Mouse (Mus musculus) midbrain, embryonic 10.5 days (tissue): ENCODE data around the gene Agtrap. TPM values are rescaled to one million over a fixed set of nuclear protein-coding genes. Genes with fewer than 3 reads are reported as not detected.

Source experiments
- DNase-seq: peaks from one replicate; pipeline ENCODE4 v3.0.0-alpha.2; 2017; ENCODE audit warnings: low spot score
- H3K27ac ChIP-seq: fragments of 300-500 bp; sonication (generic); replicated peaks from 2 replicates; pipeline ENCODE4 v1.5.1; 2016; ENCODE audit warnings: mild to moderate bottlenecking
- H3K27me3 ChIP-seq: fragments of 300-500 bp; sonication (generic); 2 replicates; pipeline ENCODE4 v1.6.1; 2016; ENCODE audit warnings: low read depth, mild to moderate bottlenecking; ENCODE audit not compliant: poor library complexity, severe bottlenecking
- H3K36me3 ChIP-seq: fragments of 300-500 bp; sonication (generic); 2 replicates; pipeline ENCODE4 v1.6.1; 2016; ENCODE audit warnings: mild to moderate bottlenecking, moderate library complexity
- H3K4me1 ChIP-seq: fragments of 300-500 bp; sonication (generic); 2 replicates; pipeline ENCODE4 v1.6.1; 2016
- H3K4me3 ChIP-seq: fragments of 300-500 bp; sonication (generic); 2 replicates; pipeline ENCODE4 v1.5.1; 2016; ENCODE audit warnings: mild to moderate bottlenecking, moderate library complexity
- H3K9me3 ChIP-seq: fragments of 300-500 bp; sonication (generic); replicated peaks from 2 replicates; pipeline ENCODE4 v1.6.1; 2016; ENCODE audit warnings: mild to moderate bottlenecking
- WGBS: fragments of 180-500 bp; shearing (Covaris S2); methylation state at CpG from one replicate; pipeline ENCODE4 v1.1.7; 2016; 5-methylcytosine and 5-hydroxymethylcytosine counted together
- polyA plus RNA-seq: library from polyadenylated mRNA; unstranded; fragments of >200 nt; fragmentation: Nextera tagmentation; extraction: Ambion mirVana; gene quantifications from 2 replicates; pipeline ENCODE4 v1.2.1, GENCODE M21; 2016

Gene Agtrap
- polyA plus RNA-seq, 1 experiment from 2014 or later: 16.4 TPM

DNA sequence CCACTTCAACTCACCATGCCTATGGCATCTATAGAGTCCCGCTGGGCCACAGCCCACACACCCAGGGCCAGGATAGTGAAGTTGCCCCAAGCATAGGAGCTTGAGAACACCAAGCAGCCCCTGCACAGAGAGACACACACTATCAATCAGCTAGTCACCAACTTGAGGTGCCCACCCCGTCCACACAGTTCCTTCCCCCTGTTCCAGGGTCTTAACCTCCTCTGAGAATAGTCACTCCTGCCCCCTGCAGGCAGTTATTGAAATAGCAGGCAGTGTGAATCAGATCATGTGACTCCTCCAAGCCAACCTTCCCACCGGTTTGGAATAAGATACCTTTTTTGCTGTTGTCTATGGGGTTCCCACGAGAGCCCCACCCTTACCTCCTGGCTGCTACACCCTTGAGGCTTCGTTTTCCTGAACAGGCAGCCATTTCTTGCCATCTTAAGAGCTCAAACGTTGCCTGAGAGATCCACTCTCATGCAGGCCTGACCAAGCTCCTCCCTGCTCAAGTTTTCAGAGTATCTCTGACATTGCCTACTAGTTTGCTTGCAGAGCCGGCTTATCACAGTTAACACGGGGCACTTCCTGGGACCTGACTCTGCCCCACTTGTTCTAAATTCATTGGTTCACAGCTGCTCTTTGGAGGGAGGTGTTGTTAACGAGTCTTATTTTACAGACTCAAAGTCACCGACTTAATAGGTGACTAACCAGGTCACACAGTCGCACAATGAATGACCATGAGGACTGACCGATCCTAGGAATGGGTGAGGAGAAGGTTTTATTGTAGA is 5.4 kb downstream of the Agtrap start:
- peaks cover 49% of the 10 kb centered on the region for H3K4me1 ChIP-seq
- peaks cover 14% of the 10 kb centered on the region; the same call in 1 of the 2 replicates for H3K27me3 ChIP-seq
- H3K27ac ChIP-seq: no peak overlapping the region
- H3K9me3 ChIP-seq: no peaks in the 10 kb centered on the region
- peak; percentile 64 for DNase-seq
- 60% methylated on average over 12 of the region's 12 CpGs for WGBS
- no peak overlapping the region for H3K4me3 ChIP-seq
- H3K36me3 ChIP-seq: peaks cover 30% of the 10 kb centered on the region

DNA sequence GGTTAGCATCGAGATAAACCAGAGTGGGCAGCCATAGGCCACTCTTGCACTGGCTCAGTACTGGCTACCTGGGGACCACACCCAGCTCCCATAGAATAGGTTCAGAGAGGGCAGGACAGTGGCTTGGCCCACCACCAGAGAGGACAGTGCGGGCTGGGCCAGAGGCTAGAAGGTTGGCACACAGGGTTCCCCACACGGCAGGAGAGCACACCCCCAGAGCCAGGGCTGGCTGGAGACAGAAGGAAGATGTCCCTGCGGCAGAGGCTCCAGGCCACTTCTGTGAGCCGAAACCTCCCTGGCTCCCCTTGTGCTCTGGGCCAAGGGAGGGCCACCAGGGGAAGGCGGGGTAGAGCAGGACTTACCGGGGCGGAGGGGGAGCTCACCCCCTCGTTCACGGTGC is 6.6 kb downstream of the Agtrap start:
- peaks cover 37% of the 10 kb centered on the region for H3K4me1 ChIP-seq
- no peak for DNase-seq
- H3K36me3 ChIP-seq: peaks cover 30% of the 10 kb centered on the region
- WGBS: 95% methylated on average over 10 of the region's 10 CpGs
- no peak overlapping the region for H3K4me3 ChIP-seq
- H3K27me3 ChIP-seq: 0 out of 2 replicates have a peak, but pooled peaks cover 7% of the 10 kb centered on the region
- H3K27ac ChIP-seq: no peak overlapping the region
- no peaks in the 10 kb centered on the region for H3K9me3 ChIP-seq

DNA sequence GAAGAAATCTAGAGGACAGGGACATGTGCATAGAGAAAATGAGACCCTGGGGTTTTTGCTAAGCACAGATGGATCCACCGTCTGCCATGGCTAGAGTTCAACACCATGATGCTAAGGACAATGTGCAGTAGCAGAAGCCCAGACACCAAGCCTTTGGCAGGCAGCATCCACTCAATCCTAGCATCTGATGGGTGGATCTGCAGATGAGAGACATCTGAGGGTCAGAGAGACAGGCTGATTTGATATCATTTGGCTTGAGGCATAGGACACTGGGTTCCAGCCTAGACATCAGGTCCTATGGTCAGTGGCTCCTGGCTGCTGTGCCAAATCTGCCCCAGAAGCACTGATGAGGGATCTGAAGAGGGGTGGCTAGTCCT is 7.2 kb downstream of the Agtrap start:
- Histone ChIP-seq H3K9me3 (no peaks in the 10 kb centered on the region), H3K36me3 (peaks cover 30% of the 10 kb centered on the region), H3K4me3 (no peak overlapping the region), H3K4me1 (peaks cover 31% of the 10 kb centered on the region), H3K27me3 (0 out of 2 replicates have a peak, but pooled peaks cover under 1% of the 10 kb centered on the region), H3K27ac (no peak overlapping the region)
- no peak for DNase-seq
- 91% methylated on average over 1 of the region's 1 CpGs for WGBS

DNA sequence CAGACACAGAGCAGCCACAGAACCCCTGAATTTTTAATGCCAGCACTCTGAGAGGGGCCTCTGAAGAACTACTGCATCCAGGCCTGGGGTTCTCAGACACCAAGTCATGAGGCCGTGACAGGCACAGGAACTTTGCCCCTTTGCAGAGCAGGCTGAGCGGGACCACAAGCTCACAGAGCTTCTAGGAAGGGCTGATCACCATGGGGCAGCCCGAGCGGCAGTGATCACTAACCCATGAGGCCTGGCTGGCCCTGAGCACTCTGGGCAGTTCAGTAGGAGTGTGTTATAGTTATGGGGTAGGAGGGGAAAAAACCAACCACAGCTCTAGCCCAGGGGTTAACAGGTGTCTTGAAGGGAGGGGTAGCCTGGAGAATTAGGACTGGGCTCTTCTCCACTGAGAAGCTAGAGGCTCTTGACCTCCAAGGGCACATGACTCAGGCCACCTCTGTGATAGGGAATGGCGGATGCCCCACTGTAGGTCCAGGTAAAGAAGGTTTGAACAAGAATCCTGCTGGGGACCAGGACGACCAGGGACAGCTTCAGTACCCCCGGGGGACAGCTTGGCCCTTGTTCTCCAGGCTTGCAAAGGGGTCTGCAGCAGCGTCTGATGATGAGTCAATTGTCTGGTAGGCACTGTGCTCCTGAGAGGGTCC is 7.8 kb downstream of the Agtrap start:
- Histone ChIP-seq H3K4me1 (peaks cover 30% of the 10 kb centered on the region), H3K27me3 (no peaks in the 10 kb centered on the region; the same call in 1 of the 2 replicates), H3K36me3 (peaks cover 30% of the 10 kb centered on the region), H3K9me3 (no peaks in the 10 kb centered on the region), H3K4me3 (no peak overlapping the region), H3K27ac (no peak overlapping the region)
- 89% methylated on average over 8 of the region's 8 CpGs for WGBS
- DNase-seq: no peak

DNA sequence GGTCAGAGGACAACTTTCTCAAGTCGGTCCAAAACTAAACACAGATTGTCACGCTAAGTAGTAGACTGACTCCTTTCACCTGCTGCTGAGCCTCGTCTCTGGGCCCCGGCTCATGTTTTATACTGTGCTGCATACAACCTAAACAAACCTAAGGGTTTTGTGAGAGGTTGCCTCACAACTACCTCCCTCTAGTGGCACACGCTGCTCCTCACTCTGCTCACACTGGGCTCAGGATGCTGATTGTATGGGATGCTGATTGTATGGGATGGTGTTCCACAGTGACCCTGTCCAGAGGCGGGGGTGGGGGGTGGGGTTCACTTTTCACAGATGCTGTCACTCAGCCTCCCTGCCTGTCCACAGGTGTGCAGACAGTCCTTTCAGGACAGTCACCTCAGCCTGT is 8.6 kb downstream of the Agtrap start:
- Histone ChIP-seq H3K4me1 (peaks cover 26% of the 10 kb centered on the region), H3K27ac (no peak overlapping the region), H3K36me3 (peaks cover 30% of the 10 kb centered on the region), H3K27me3 (no peaks in the 10 kb centered on the region; the same call in 1 of the 2 replicates), H3K4me3 (no peak overlapping the region), H3K9me3 (no peaks in the 10 kb centered on the region)
- 69% methylated on average over 6 of the region's 6 CpGs for WGBS
- DNase-seq: no peak

DNA sequence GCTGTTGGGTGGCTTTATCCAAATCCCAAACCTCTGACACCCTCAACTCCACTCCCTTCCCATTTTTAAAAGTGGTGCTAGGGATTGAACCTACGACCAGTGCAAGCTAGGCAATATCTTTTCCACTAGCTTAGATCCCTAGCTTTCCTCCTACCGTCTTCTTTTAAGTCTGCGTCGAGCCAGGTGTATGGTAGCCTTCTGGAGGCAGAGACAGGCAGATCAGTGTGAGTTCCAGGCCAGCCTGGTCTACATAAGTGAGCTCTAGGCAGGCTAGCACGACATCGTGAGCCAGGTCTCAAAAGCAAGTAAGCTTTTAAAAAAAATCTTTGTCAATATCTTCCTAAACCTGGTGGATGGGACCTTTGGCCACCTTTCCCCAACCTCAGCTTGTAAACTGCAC is 11.9 kb downstream of the Agtrap start:
- no peak for DNase-seq
- Histone ChIP-seq H3K27ac (no peak overlapping the region), H3K27me3 (no peaks in the 10 kb centered on the region; the same call in 1 of the 2 replicates), H3K36me3 (peaks cover 21% of the 10 kb centered on the region), H3K9me3 (no peaks in the 10 kb centered on the region), H3K4me3 (no peak overlapping the region), H3K4me1 (peaks cover 8% of the 10 kb centered on the region)
- 89% methylated on average over 6 of the region's 6 CpGs for WGBS

DNA sequence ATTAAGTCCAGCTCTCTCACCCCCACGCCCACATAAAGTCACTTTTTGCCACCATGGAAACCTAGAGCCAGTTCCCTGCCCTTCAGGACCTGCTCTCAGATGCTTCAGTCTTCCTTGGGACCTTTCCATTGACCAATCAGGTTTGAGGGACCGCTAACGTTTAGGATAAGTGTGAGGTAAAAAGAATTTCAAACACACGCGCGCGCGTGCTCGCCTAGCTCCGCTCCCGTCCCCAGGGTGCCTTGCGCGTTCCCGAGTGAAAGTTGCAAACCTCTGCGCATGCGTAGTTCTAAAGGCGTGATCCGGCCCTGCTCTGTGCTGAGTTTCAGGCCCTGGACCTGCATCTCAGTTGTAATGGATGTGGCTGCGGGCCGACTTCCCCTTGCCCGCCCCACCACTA is 12.6 kb downstream of the Agtrap start:
- no peaks in the 10 kb centered on the region; the same call in 1 of the 2 replicates for H3K27me3 ChIP-seq
- WGBS: 50% methylated on average over 21 of the region's 21 CpGs
- peaks cover 11% of the 10 kb centered on the region for H3K4me1 ChIP-seq
- H3K27ac ChIP-seq: peak overlapping the region; percentile 67
- DNase-seq: peak; percentile 63
- H3K36me3 ChIP-seq: peaks cover 14% of the 10 kb centered on the region
- H3K4me3 ChIP-seq: peak overlapping the region; percentile 46
- H3K9me3 ChIP-seq: no peaks in the 10 kb centered on the region

DNA sequence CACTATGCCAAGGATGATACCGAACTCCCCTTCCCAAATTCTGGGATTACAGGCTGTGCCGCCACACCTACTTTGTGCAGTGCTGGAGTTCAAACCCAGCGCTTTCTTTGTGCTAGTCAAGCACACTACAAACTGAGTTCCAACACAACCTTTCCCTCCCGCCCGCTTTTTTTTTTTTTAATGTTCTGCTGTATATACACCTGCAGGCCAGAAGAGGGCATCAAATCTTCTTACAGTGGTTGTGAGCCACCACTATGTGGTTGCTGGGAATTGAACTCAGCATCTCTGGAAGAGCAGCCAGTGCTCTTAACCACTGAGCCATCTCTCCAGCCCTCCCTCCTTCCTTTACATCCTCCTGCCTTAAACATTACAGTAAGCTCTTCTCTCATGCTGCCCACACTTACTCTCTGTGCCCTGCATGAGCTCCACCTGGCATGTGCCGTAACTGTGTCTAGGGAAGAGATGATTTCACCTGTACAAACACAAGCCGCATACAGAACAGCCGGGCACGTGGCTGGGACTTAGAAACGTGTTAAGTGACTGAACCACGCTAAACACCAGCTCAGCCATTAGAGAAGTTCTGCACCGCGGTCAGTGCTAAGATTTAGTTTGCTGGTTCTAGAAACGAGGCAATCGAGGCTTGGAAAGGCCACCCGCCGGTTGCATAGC is 13.2 kb downstream of the Agtrap start:
- 48% methylated on average over 17 of the region's 17 CpGs for WGBS
- Histone ChIP-seq H3K4me1 (peaks cover 11% of the 10 kb centered on the region), H3K27me3 (no peaks in the 10 kb centered on the region; the same call in 1 of the 2 replicates), H3K9me3 (no peaks in the 10 kb centered on the region), H3K36me3 (peaks cover 8% of the 10 kb centered on the region; the same call in 1 of the 2 replicates), H3K4me3 (peak overlapping the region; percentile 46), H3K27ac (peak overlapping the region; percentile 67)
- no peak for DNase-seq

DNA sequence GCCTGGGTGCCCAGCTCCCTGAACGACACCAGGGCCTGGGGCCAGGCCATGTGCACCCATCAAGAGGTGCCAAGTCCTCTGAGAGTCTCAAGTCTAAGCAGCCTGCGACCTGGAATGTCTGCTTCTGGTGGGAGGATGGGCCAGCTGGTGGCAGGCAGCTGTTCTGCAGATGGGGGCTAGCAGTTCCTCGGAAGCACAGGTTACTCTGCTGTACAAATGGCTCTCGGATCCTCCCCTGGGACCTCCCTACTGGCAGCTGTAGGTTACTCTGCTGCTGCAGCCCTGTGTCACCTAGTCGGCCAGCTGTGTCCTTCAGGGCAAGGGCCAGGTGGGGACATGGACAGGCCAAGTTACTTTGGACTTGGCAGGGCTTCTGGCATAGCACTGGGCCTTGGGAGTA is 16.3 kb downstream of the Agtrap start:
- Histone ChIP-seq H3K27ac (no peak overlapping the region), H3K4me1 (peaks cover 18% of the 10 kb centered on the region), H3K27me3 (peaks cover 6% of the 10 kb centered on the region; the same call in 1 of the 2 replicates), H3K9me3 (no peaks in the 10 kb centered on the region), H3K4me3 (no peak overlapping the region), H3K36me3 (no peaks in the 10 kb centered on the region)
- DNase-seq: no peak
- 76% methylated on average over 5 of the region's 5 CpGs for WGBS

DNA sequence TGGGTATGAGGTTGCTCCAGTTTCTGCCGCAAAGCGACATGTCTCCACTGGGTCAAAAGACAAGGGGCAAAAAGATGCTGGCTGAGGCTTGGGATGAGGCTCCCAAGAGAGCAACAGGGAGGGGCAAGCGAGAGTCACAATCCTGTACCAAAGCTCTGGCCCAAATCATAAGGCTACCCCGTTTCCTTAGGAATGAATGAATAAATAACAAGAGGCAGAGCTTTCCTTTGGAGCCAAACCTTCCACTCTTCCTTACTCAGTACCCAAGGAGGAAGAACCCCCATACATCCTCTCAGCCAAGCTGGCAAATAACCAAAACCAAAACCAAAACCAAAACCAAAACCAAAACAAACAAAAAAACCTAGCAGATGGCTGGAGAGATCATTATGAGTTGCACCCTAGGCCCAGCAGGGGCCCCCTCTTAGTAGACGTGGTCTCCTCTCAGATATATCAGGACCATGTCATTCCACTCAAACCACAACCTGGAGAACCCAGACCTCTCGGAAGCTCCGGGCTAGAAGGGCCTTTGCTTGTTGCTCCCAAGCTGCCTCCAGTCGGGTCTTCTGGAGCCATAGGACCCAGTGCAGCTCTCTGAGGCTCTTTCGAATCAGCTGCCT is 18.1 kb downstream of the Agtrap start:
- no peaks in the 10 kb centered on the region for H3K36me3 ChIP-seq
- H3K4me3 ChIP-seq: no peak overlapping the region
- no peak overlapping the region for H3K27ac ChIP-seq
- H3K9me3 ChIP-seq: no peaks in the 10 kb centered on the region
- H3K27me3 ChIP-seq: peaks cover 8% of the 10 kb centered on the region
- WGBS: 80% methylated on average over 9 of the region's 9 CpGs
- peaks cover 27% of the 10 kb centered on the region for H3K4me1 ChIP-seq
- DNase-seq: no peak

DNA sequence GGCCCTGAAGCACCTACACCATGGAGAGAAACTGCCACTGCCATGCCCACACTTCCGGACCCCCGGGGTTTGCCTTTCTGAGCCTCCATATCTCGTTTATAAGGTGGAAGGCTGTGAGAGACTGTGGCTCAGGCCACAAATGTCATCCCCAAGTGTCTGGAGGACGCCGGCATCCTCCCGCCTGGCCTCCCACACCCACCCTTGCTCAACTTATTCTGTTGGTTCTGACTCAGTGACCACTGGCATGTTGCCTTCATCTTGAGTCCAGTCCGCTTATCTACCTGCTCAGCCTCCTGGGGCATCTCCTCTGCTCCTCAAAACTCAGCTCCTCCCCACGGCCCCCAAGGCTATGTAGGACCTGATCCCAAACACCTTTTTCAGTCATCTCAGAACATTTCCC is 20.5 kb downstream of the Agtrap start:
- DNase-seq: no peak
- Histone ChIP-seq H3K36me3 (no peaks in the 10 kb centered on the region), H3K27me3 (peaks cover 12% of the 10 kb centered on the region), H3K9me3 (no peaks in the 10 kb centered on the region), H3K4me3 (no peak overlapping the region), H3K4me1 (peaks cover 31% of the 10 kb centered on the region), H3K27ac (no peak overlapping the region)
- 86% methylated on average over 8 of the region's 8 CpGs for WGBS

DNA sequence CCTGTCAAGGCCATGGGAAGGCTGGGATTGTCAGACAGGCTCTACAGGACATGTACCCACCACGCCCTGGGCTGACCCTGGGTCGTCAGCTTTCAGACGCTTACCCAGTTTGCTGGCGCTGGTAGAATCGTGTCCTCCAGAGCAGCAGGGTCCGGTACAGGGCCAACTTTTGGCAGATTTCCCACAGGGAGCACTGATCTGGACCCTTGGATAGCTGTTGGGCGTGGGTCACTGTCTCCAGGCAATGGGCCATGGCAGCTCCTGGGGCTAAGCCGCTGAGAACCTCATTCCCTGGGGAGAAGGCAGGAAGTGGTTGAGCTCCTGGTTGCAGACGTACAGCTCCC is 21.5 kb downstream of the Agtrap start:
- WGBS: 46% methylated on average over 9 of the region's 9 CpGs
- Histone ChIP-seq H3K4me3 (no peak overlapping the region), H3K9me3 (no peaks in the 10 kb centered on the region), H3K27me3 (peaks cover 12% of the 10 kb centered on the region), H3K36me3 (no peaks in the 10 kb centered on the region), H3K4me1 (peaks cover 31% of the 10 kb centered on the region), H3K27ac (0 out of 2 replicates have a peak overlapping the region, but pooled peaks have one; percentile 1)
- no peak for DNase-seq
